Mouse (Mus musculus) limb, embryonic 11.5 days (tissue): ENCODE measurements around the gene Gda. TPM values are rescaled to one million over a fixed set of nuclear protein-coding genes. Genes with fewer than 3 reads are reported as not detected.

Experiments used
- ATAC-seq: fragments of 200-750 bp; cut with Nextera tagmentation; 2 replicates; pipeline ENCODE4 v1.8.0; 2017; ENCODE audit warnings: low read depth; ENCODE audit not compliant: insufficient number of reproducible peaks, low FRiP score, low TSS enrichment
- DNase-seq: peaks from one replicate; pipeline ENCODE4 v3.0.0-alpha.2; 2015; ENCODE audit warnings: low spot score
- H3K27ac ChIP-seq: fragments of 300-500 bp; sonication (generic); replicated peaks from 2 replicates; pipeline ENCODE4 v1.5.1; 2014; ENCODE audit warnings: low read depth, mild to moderate bottlenecking, low read length
- H3K27me3 ChIP-seq: fragments of 300-500 bp; sonication (generic); 2 replicates; pipeline ENCODE4 v1.6.1; 2014; ENCODE audit warnings: mild to moderate bottlenecking, low read length, mixed read lengths; ENCODE audit not compliant: control insufficient read depth, insufficient read depth
- H3K36me3 ChIP-seq: fragments of 300-500 bp; sonication (generic); 2 replicates; pipeline ENCODE4 v1.6.1; 2014; ENCODE audit warnings: mild to moderate bottlenecking, low read length, moderate library complexity, mixed read lengths; ENCODE audit not compliant: control insufficient read depth, insufficient read depth
- H3K4me1 ChIP-seq: fragments of 300-500 bp; sonication (generic); 2 replicates; pipeline ENCODE4 v1.6.1; 2014; ENCODE audit warnings: low read length, mixed read lengths; ENCODE audit not compliant: control insufficient read depth, insufficient read depth
- H3K4me2 ChIP-seq: fragments of 300-500 bp; sonication (generic); 2 replicates; pipeline ENCODE4 v1.6.1; 2014; ENCODE audit warnings: low read depth, mild to moderate bottlenecking, moderate library complexity; ENCODE audit not compliant: severe bottlenecking
- H3K4me3 ChIP-seq: fragments of 300-500 bp; sonication (generic); 2 replicates; pipeline ENCODE4 v1.5.1; 2014; ENCODE audit warnings: low read depth, low read length
- H3K9ac ChIP-seq: fragments of 300-500 bp; sonication (generic); 2 replicates; pipeline ENCODE4 v1.6.1; 2014; ENCODE audit warnings: mild to moderate bottlenecking, low read length
- H3K9me3 ChIP-seq: fragments of 300-500 bp; sonication (generic); 2 replicates; pipeline ENCODE4 v1.6.1; 2016; ENCODE audit warnings: low read length; ENCODE audit not compliant: control insufficient read depth
- whole genome bisulfite sequencing: fragments of 180-500 bp; shearing (Covaris S2); extraction: QIAGEN DNeasy Blood & Tissue Kit; methylation state at CpG from one replicate; pipeline ENCODE4 v1.1.7; 2014; 5-methylcytosine and 5-hydroxymethylcytosine counted together
- polyA plus RNA-seq: library from polyadenylated mRNA; unstranded; fragments of >200 nt; fragmentation: Nextera tagmentation; extraction: Ambion mirVana; gene quantifications from 2 replicates; pipeline ENCODE4 v1.2.1, GENCODE M21; 2014

Gda gene
- polyA plus RNA-seq, 1 experiment from 2014 or later: not detected

DNA sequence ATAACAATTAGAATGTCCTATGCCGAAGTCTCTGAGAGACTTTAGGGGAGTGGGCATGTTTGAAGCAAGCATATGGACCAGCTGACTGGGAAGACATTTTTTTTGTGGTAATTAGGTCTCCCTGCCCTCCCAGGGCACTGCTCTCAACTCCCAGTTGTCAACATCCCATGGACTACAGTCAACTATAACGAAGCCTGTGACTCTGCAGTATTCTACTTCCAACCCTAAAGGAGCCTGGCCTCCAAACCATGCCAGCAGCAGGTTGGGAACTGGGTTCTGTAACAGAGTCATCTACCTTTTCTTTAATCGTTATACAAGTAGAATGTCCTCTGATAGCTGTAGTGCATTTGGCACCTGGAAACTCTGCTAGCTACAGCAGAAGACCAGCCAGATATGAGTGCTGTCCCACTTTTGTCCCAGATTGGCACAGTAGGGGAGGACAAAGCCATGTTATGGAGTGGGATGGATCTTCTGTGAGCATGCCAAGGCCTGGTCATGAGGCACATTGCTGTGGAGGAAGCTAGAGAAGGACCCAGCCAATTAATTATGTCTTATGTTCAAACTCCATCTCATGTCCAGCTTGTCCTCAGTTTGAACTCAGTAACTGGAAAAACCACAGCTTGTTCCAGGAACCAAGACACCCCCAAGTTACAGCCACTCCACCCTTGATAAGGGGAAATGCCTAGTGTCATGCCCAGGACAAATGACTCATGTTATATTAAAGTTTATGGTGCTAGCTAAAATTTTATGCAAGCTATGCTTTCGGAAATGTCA lies 96.6 kb downstream of the Gda start:
- H3K4me2 ChIP-seq: no peak overlapping the region
- H3K27me3 ChIP-seq: no peaks in the 10 kb centered on the region
- no peak overlapping the region for H3K9ac ChIP-seq
- no peaks in the 10 kb centered on the region for H3K36me3 ChIP-seq
- no peak overlapping the region for H3K4me3 ChIP-seq
- WGBS: 83% methylated on average over 4 of the region's 4 CpGs
- no peak for ATAC-seq
- H3K4me1 ChIP-seq: no peaks in the 10 kb centered on the region
- no peaks in the 10 kb centered on the region for H3K9me3 ChIP-seq
- DNase-seq: no peak
- no peak overlapping the region for H3K27ac ChIP-seq

DNA sequence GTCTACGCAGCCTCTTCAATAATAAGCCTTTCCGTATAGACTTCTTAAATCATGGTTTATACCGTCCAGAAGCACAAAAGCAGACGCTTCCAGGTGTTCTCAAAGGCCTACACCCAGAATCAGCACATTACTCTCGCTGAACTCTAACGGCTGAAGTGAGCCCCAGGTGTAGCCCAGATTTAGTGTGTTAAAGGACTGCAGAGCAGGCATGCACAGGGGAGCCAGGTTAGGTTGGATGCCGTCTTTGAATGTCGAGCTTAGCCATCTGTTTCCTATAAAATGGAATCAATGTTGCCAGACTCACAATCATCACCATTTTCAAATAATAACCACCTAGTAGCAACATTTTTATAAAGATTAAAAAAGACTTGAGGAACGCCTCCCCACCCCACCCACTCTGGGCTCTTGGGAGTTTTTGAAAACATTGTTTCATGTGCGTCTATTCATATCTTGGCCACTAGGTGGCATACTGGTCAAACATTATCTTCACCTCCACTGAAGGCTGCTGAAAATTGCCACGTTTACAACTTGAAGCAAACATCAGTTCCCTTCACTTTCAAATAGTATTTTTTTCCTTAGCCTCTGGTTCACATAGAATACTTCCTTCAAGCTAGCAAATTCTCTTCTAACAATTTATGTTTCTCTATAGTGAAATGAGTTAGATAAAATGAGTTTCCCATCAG lies 100.0 kb downstream of the Gda start:
- ATAC-seq: peak; percentile 57; the same call in 1 of the 2 replicates
- no peaks in the 10 kb centered on the region for H3K36me3 ChIP-seq
- H3K27ac ChIP-seq: no peak overlapping the region
- no peaks in the 10 kb centered on the region for H3K4me1 ChIP-seq
- H3K9me3 ChIP-seq: no peaks in the 10 kb centered on the region
- 41% methylated on average over 11 of the region's 11 CpGs for WGBS
- no peaks in the 10 kb centered on the region for H3K27me3 ChIP-seq
- peak; percentile 57 for DNase-seq
- H3K4me3 ChIP-seq: no peak overlapping the region
- no peak overlapping the region for H3K4me2 ChIP-seq
- H3K9ac ChIP-seq: no peak overlapping the region

DNA sequence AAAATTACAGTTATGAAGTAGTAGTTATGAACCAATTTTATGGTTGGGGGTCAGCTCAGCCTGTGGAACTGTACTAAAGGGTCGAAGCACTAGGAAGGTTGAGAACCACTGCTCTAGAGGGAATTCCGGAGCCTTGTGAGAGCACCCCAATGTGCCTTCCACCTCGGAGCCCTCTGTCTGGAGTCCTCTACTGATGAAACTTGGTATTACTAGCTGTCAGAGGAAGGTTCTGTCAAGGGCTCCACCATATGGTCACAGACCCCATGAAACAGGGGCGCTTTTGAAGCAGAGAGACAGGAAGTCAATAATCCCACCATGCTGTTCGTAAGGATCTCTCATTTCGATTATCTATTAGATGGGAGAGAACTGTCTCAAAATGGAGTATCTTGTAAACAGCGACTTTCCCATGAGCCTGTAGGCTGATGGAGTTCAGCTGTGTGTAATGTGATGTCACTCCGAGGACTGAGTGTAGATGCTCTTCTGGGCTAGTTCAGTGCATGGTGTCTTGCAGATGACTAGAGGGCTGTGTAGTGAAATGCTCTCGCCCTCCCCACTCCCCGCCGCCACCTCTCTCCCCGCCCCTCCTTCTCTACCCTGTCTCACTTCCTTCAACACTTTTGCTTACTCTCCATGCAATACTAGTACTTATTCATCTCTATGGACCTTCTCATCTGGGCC lies 100.7 kb downstream of the Gda start:
- DNase-seq: no peak
- 76% methylated on average over 12 of the region's 12 CpGs for WGBS

DNA sequence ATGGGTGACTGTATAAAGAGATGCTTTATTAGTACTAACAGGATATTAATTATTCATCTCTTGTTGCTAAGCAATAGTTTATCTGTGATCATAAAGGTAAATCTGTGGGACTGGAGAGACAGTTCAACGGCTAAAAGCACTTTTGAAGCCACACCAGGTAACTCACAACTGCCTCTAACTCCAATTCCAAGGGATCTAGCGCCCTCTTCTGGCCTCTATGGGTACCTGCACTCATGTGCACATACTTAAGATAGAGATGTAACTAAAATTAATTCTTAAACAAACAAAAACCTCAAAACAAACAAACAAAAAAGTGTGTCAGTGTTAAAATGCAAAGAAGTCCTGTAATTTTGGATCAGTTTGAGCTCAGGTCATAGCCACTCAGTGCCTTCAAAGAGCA lies 101.9 kb downstream of the Gda start:
- H3K27ac ChIP-seq: no peak overlapping the region
- no peak overlapping the region for H3K4me2 ChIP-seq
- no peaks in the 10 kb centered on the region for H3K27me3 ChIP-seq
- 57% methylated on average over 2 of the region's 2 CpGs for WGBS
- H3K9me3 ChIP-seq: no peaks in the 10 kb centered on the region
- DNase-seq (no peak), ATAC-seq (no peak)
- no peak overlapping the region for H3K9ac ChIP-seq
- no peaks in the 10 kb centered on the region for H3K4me1 ChIP-seq
- H3K4me3 ChIP-seq: no peak overlapping the region
- no peaks in the 10 kb centered on the region for H3K36me3 ChIP-seq

More for the DNA sequence above, 100.7 kb downstream of the Gda start:
- no peak overlapping the region for H3K9ac ChIP-seq
- H3K4me2 ChIP-seq: no peak overlapping the region
- H3K4me3 ChIP-seq: no peak overlapping the region
- H3K27ac ChIP-seq: no peak overlapping the region
- no peaks in the 10 kb centered on the region for H3K4me1 ChIP-seq
- no peaks in the 10 kb centered on the region for H3K9me3 ChIP-seq
- H3K36me3 ChIP-seq: no peaks in the 10 kb centered on the region
- ATAC-seq: peak; percentile 51; the same call in 1 of the 2 replicates
- no peaks in the 10 kb centered on the region for H3K27me3 ChIP-seq

DNA sequence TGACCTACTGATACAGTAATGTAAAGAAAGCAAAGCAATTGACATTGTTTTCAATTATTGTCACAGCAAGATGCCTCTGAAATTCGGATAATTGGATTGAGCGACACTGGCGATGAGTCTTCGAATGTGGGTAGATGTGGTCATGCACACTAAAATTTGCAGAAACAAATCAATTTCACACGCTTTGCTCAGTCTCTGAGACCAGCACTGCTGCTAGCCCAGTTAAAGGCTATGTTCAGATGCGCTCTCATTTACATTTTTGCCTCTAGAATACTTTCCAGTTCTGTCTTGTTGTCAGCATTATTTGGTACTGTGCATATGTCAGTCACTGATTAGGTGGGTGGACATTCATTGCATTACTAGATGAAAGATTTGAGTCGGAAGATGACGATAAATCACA lies 102.5 kb downstream of the Gda start:
- no peaks in the 10 kb centered on the region for H3K9me3 ChIP-seq
- 90% methylated on average over 8 of the region's 8 CpGs for WGBS
- ATAC-seq: no peak

DNA sequence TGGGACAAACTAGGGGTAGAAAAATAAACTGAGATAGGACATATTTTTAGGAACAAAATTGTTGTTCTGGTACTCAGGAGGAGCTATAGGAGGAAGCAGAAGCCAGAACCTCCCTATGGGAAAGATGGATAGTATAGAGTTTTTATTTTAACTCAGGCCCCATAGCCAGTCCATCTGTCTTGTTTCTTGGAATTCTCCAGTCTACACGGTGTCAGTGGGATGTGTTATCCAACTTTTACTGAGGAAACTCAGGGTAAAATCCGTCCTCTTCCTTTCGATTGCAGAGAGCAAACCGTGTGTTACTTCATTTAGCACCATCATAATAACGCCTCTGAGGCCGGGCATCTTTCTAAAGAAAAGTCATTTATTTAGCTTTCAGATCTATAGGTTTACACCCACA lies 104.1 kb downstream of the Gda start:
- no peak overlapping the region for H3K4me3 ChIP-seq
- H3K9ac ChIP-seq: no peak overlapping the region
- no peaks in the 10 kb centered on the region for H3K36me3 ChIP-seq
- WGBS: 90% methylated on average over 6 of the region's 6 CpGs
- no peak overlapping the region for H3K27ac ChIP-seq
- no peaks in the 10 kb centered on the region for H3K9me3 ChIP-seq
- no peak overlapping the region for H3K4me2 ChIP-seq
- H3K4me1 ChIP-seq: no peaks in the 10 kb centered on the region
- no peaks in the 10 kb centered on the region for H3K27me3 ChIP-seq
- DNase-seq (no peak), ATAC-seq (no peak)

More for the DNA sequence above, 102.5 kb downstream of the Gda start:
- H3K4me3 ChIP-seq: no peak overlapping the region
- H3K4me1 ChIP-seq: no peaks in the 10 kb centered on the region
- H3K36me3 ChIP-seq: no peaks in the 10 kb centered on the region
- H3K27me3 ChIP-seq: no peaks in the 10 kb centered on the region
- DNase-seq: no peak
- no peak overlapping the region for H3K4me2 ChIP-seq
- no peak overlapping the region for H3K27ac ChIP-seq
- H3K9ac ChIP-seq: no peak overlapping the region

DNA sequence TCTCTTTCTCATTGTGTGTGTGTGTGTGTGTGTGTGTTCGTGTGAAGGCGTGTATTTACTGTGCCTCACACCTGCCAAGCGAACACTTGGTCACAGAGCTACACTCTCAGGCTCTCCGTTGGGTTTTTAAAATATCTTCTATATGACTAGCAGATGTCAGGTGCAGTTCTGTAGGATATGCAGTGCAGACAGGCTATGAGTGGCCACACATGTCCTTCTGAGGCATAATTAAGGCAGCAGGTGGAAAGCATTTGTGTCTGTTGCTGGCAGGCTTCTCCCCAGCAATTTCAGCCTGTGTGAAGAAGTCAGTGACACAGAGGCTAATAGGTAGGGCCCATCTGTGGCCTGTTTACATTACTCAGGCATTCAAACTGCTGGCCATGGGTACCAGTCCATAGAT lies 104.7 kb downstream of the Gda start:
- DNase-seq (no peak), ATAC-seq (no peak)
- Histone ChIP-seq H3K4me1 (no peaks in the 10 kb centered on the region), H3K36me3 (no peaks in the 10 kb centered on the region), H3K4me3 (no peak overlapping the region), H3K4me2 (no peak overlapping the region), H3K9me3 (no peaks in the 10 kb centered on the region), H3K9ac (no peak overlapping the region), H3K27me3 (no peaks in the 10 kb centered on the region), H3K27ac (no peak overlapping the region)
- WGBS: 92% methylated on average over 4 of the region's 4 CpGs

DNA sequence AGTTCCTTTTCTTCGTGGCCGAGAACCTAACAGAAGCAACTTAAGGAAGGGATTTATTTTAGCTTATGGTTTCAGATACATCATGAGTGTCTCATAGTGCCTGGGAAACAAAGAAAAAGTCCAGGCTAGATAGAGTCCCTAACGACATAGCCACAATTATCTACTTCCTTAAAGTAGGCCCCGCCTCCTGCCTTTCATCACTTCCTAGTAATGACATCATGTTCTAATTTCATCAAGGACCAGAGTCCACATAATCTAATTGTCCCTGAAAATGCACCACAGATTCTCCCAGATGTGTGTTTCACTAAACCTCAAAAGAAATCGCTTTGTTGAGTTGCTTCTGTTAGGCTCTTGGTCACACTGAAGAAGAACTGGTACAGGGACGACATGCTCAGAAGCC lies 115.5 kb downstream of the Gda start:
- ATAC-seq: no peak

More for the DNA sequence above, 115.5 kb downstream of the Gda start:
- DNase-seq: no peak
- WGBS: 90% methylated on average over 6 of the region's 6 CpGs
- no peak overlapping the region for H3K4me2 ChIP-seq
- H3K36me3 ChIP-seq: no peaks in the 10 kb centered on the region
- H3K9ac ChIP-seq: no peak overlapping the region
- H3K9me3 ChIP-seq: no peaks in the 10 kb centered on the region
- H3K27ac ChIP-seq: no peak overlapping the region
- H3K27me3 ChIP-seq: no peaks in the 10 kb centered on the region
- no peaks in the 10 kb centered on the region for H3K4me1 ChIP-seq
- H3K4me3 ChIP-seq: no peak overlapping the region
